Mouse (Mus musculus) limb, embryonic 10.5 days (tissue): ENCODE measurements at regions not wholly inside any gene's neighbourhood (a gene's known extent, or its start where the extent isn't known, plus 50 kb on each side); places are given as distances from the start of the nearest gene placed in this dataset.

ENCODE experiments used
- DNase-seq: peaks from one replicate; pipeline ENCODE4 v3.0.0-alpha.2; 2017; ENCODE audit warnings: low spot score
- H3K27ac ChIP-seq: fragments of 300-500 bp; sonication (generic); 2 replicates; pipeline ENCODE4 v1.5.1; 2016; ENCODE audit warnings: mild to moderate bottlenecking
- H3K27me3 ChIP-seq: fragments of 300-500 bp; sonication (generic); 2 replicates; pipeline ENCODE4 v1.6.1; 2016; ENCODE audit warnings: low read depth, mild to moderate bottlenecking; ENCODE audit not compliant: poor library complexity, severe bottlenecking
- H3K36me3 ChIP-seq: fragments of 300-500 bp; sonication (generic); 2 replicates; pipeline ENCODE4 v1.6.1; 2016; ENCODE audit warnings: mild to moderate bottlenecking, moderate library complexity
- H3K4me1 ChIP-seq: fragments of 300-500 bp; sonication (generic); 2 replicates; pipeline ENCODE4 v1.6.1; 2016
- H3K4me3 ChIP-seq: fragments of 300-500 bp; sonication (generic); 2 replicates; pipeline ENCODE4 v1.5.1; 2016; ENCODE audit warnings: mild to moderate bottlenecking, moderate library complexity
- H3K9me3 ChIP-seq: fragments of 300-500 bp; sonication (generic); replicated peaks from 2 replicates; pipeline ENCODE4 v1.6.1; 2016; ENCODE audit warnings: mild to moderate bottlenecking
- whole genome bisulfite sequencing: fragments of 180-500 bp; shearing (Covaris S2); methylation state at CpG from one replicate; pipeline ENCODE4 v1.1.7; 2016; 5-methylcytosine and 5-hydroxymethylcytosine counted together

GRCm38 (mm10) chr1:77823801-77824687 lies 309.2 kb upstream of the Epha4 start:
- Histone ChIP-seq H3K4me1 (peaks cover 11% of the 10 kb centered on the region), H3K36me3 (no peaks in the 10 kb centered on the region), H3K9me3 (no peaks in the 10 kb centered on the region), H3K27ac (no peak overlapping the region), H3K27me3 (0 out of 2 replicates have a peak, but pooled peaks cover 4% of the 10 kb centered on the region), H3K4me3 (no peak overlapping the region)
- 36% methylated on average over 10 of the region's 10 CpGs for WGBS
- no peak for DNase-seq

GRCm38 (mm10) chr1:77820101-77820500 lies 305.2 kb upstream of the Epha4 start:
- Histone ChIP-seq H3K4me3 (no peak overlapping the region), H3K4me1 (peaks cover 11% of the 10 kb centered on the region), H3K27me3 (0 out of 2 replicates have a peak, but pooled peaks cover 4% of the 10 kb centered on the region), H3K9me3 (no peaks in the 10 kb centered on the region), H3K36me3 (no peaks in the 10 kb centered on the region), H3K27ac (no peak overlapping the region)
- 86% methylated on average over 2 of the region's 2 CpGs for WGBS
- no peak for DNase-seq

GRCm38 (mm10) chr1:77815451-77815850 lies 300.6 kb upstream of the Epha4 start:
- H3K27me3 ChIP-seq = no peaks in the 10 kb centered on the region
- H3K9me3 ChIP-seq = no peaks in the 10 kb centered on the region
- H3K27ac ChIP-seq = no peak overlapping the region
- WGBS = 91% methylated on average over 4 of the region's 4 CpGs
- H3K36me3 ChIP-seq = no peaks in the 10 kb centered on the region
- H3K4me1 ChIP-seq = no peaks in the 10 kb centered on the region
- no peak overlapping the region for H3K4me3 ChIP-seq
- DNase-seq = no peak

- no peaks in the 10 kb centered on the region for H3K4me1 ChIP-seq
- no peak for DNase-seq
- no peaks in the 10 kb centered on the region for H3K36me3 ChIP-seq
- no peak overlapping the region for H3K27ac ChIP-seq
- no peak overlapping the region for H3K4me3 ChIP-seq
- no peaks in the 10 kb centered on the region for H3K9me3 ChIP-seq
- H3K27me3 ChIP-seq = no peaks in the 10 kb centered on the region
These were observed 296.7 kb upstream of the Epha4 start for GRCm38 (mm10) chr1:77811573-77811972.

- H3K27ac ChIP-seq = no peak overlapping the region
- no peaks in the 10 kb centered on the region for H3K9me3 ChIP-seq
- 77% methylated on average over 6 of the region's 6 CpGs for WGBS
- no peaks in the 10 kb centered on the region for H3K4me1 ChIP-seq
- DNase-seq = no peak
- H3K27me3 ChIP-seq = no peaks in the 10 kb centered on the region
- no peak overlapping the region for H3K4me3 ChIP-seq
- no peaks in the 10 kb centered on the region for H3K36me3 ChIP-seq
These were observed 276.1 kb upstream of the Epha4 start for GRCm38 (mm10) chr1:77790974-77791373.

- H3K27ac ChIP-seq = no peak overlapping the region
- WGBS = 88% methylated on average over 3 of the region's 3 CpGs
These were observed 239.4 kb upstream of the Epha4 start for GRCm38 (mm10) chr1:77754326-77754725.

GRCm38 (mm10) chr1:77748483-77749465 lies 233.9 kb upstream of the Epha4 start:
- peaks cover 5% of the 10 kb centered on the region; the same call in 1 of the 2 replicates for H3K4me1 ChIP-seq
- no peaks in the 10 kb centered on the region for H3K36me3 ChIP-seq
- DNase-seq = no peak
- H3K9me3 ChIP-seq = no peaks in the 10 kb centered on the region
- WGBS = 54% methylated on average over 2 of the region's 2 CpGs
- no peak overlapping the region for H3K4me3 ChIP-seq
- no peak overlapping the region for H3K27ac ChIP-seq
- no peaks in the 10 kb centered on the region for H3K27me3 ChIP-seq

More at GRCm38 (mm10) chr1:77754326-77754725, 239.4 kb upstream of the Epha4 start:
- Histone ChIP-seq H3K27me3 (no peaks in the 10 kb centered on the region), H3K4me1 (no peaks in the 10 kb centered on the region), H3K4me3 (no peak overlapping the region), H3K9me3 (no peaks in the 10 kb centered on the region), H3K36me3 (no peaks in the 10 kb centered on the region)
- DNase-seq = no peak

GRCm38 (mm10) chr1:77732099-77732498 lies 217.2 kb upstream of the Epha4 start:
- WGBS = 90% methylated on average over 10 of the region's 10 CpGs
- H3K27me3 ChIP-seq = no peaks in the 10 kb centered on the region
- H3K4me3 ChIP-seq = no peak overlapping the region
- DNase-seq = no peak
- H3K9me3 ChIP-seq = no peaks in the 10 kb centered on the region
- no peaks in the 10 kb centered on the region for H3K36me3 ChIP-seq
- no peak overlapping the region for H3K27ac ChIP-seq
- H3K4me1 ChIP-seq = no peaks in the 10 kb centered on the region

- Histone ChIP-seq H3K27me3 (no peaks in the 10 kb centered on the region), H3K9me3 (no peaks in the 10 kb centered on the region), H3K4me3 (no peak overlapping the region), H3K36me3 (no peaks in the 10 kb centered on the region), H3K27ac (no peak overlapping the region), H3K4me1 (no peaks in the 10 kb centered on the region)
- no peak for DNase-seq
- 81% methylated on average over 2 of the region's 2 CpGs for WGBS
These were observed 212.7 kb upstream of the Epha4 start for GRCm38 (mm10) chr1:77727561-77727960.

GRCm38 (mm10) chr1:77723246-77723645 lies 208.4 kb upstream of the Epha4 start:
- Histone ChIP-seq H3K9me3 (no peaks in the 10 kb centered on the region), H3K27ac (no peak overlapping the region), H3K27me3 (no peaks in the 10 kb centered on the region), H3K36me3 (no peaks in the 10 kb centered on the region), H3K4me3 (no peak overlapping the region), H3K4me1 (no peaks in the 10 kb centered on the region)
- no peak for DNase-seq
- 93% methylated on average over 8 of the region's 8 CpGs for WGBS

- Histone ChIP-seq H3K4me3 (no peak overlapping the region), H3K4me1 (no peaks in the 10 kb centered on the region), H3K36me3 (no peaks in the 10 kb centered on the region), H3K27me3 (no peaks in the 10 kb centered on the region), H3K27ac (no peak overlapping the region), H3K9me3 (no peaks in the 10 kb centered on the region)
- WGBS = 88% methylated on average over 1 of the region's 1 CpGs
- no peak for DNase-seq
These were observed 206.0 kb upstream of the Epha4 start for GRCm38 (mm10) chr1:77720859-77721258.

GRCm38 (mm10) chr1:77713001-77713400 lies 198.1 kb upstream of the Epha4 start:
- H3K36me3 ChIP-seq = no peaks in the 10 kb centered on the region
- DNase-seq = no peak
- no peaks in the 10 kb centered on the region for H3K9me3 ChIP-seq
- H3K27ac ChIP-seq = no peak overlapping the region
- H3K4me1 ChIP-seq = peaks cover 6% of the 10 kb centered on the region
- 72% methylated on average over 2 of the region's 2 CpGs for whole genome bisulfite sequencing
- H3K4me3 ChIP-seq = no peak overlapping the region
- H3K27me3 ChIP-seq = no peaks in the 10 kb centered on the region
